Mouse (Mus musculus): ENCODE data around the gene Mrpl47. TPM values are rescaled to one million over a fixed set of nuclear protein-coding genes. Genes with fewer than 3 reads are reported as not detected.
"Not testable (repeated sequence)": the region's sequence is repeated elsewhere in the genome, so short reads cannot be mapped to it uniquely, and the experiment has no call there.

Gene Mrpl47
- total and polyA plus RNA-seq, 2 experiments from 2014 or later = 7.5 to 27.7 TPM

DNA sequence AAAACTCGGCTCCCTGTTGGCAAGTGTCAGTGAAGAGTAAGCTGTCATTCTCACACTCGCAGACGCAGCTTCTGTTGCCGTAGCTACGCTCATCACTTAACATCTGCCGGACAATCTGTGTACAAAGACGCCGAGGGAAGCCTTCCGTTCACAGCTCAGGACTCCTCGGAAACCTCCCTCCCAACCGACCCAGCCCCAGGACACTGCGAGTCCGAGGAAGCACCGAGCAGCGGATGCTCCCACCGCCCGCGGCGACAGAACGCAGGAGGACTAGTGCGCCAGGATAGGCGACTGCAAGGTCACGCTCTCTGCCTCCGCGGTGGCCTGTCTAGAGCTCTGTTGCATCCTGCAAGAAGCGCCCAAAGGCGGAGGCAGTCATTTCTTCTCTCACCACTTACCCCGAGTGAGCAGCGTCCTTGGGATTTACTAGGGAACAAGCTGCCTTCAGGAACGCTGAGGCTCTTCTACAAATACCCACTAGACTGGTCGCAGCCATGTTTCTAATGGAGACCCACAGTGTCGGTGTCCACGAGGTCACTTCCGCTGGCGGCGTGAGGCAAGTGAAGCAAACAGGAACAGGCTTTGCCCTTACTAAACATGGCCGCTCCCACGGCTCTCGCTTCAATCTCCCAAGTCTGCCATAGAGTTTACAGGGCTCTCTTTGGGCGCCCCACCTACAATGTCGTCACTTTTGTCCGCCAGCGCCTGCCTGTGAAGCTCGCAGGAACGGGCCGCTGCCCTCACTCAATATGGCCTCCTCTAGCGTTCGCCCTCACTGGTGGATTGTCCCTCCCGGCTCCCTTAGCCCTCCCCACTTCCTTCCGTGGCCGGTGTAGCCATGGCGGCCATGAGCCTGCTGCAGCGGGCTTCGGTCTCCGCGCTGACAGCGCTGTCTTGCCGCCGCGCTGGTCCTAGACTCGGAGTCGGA, 897 bp downstream of the Mrpl47 start, which contains the start of gene Ndufb5:
Gene Ndufb5 (plus strand): TSS at position 747 of the 928 bp plus-strand sequence.
- Histone ChIP-seq H3K4me3 (ENCODE audit: low read length) (peak within 1 kb of the TSS; percentile 93), H3K27ac (peak within 1 kb of the TSS; percentile 93), H3K4me2 (ENCODE audit: low read depth, low read length) (peak within 1 kb of the TSS; percentile 91), H3K27me3 (ENCODE audit: insufficient read depth, low read length) (no peaks in the 10 kb centered on the region), H3K36me3 (ENCODE audit: insufficient read depth, low read length) (peaks cover 17% of the 10 kb centered on the region), H3K9me3 (ENCODE audit: low read length) (no peaks in the 10 kb centered on the region), H3K4me1 (ENCODE audit: insufficient read depth, low read length) (peaks cover 16% of the 10 kb centered on the region), H3K9ac (replicated peaks; ENCODE audit: low read length) (peak within 1 kb of the TSS; percentile 85)
- under 1% methylated on average over 62 of the region's 62 CpGs for WGBS
- no peak for TF ChIP-seq CTCF (IDR thresholded peaks at IDR 0.05; ENCODE audit: low read depth)
- DNase-seq (ENCODE audit: low spot score) (peak; percentile 99), ATAC-seq (peak; percentile 99)

DNA sequence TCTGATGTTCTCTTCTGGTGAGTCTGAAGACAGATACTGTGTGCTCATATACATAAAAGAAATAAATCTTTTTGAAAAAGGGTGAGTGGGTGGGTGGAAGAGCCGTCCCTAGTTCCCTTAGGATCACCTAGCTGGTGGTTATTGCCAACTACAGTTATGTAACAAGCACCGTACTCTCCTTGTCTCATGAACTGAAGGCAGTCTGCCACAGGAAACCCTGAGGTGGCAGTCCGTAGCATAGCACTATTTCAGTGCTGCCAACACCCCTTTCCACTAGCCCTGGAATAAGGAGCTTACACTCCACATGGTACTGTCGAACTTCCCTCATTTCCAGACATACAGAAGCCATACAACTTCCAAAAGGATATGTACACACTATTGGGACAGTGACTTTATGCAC, 9.5 kb downstream of the Mrpl47 start:
- H3K27ac ChIP-seq = no peak overlapping the region
- 88% methylated on average over 4 of the region's 4 CpGs for WGBS
- H3K4me3 ChIP-seq (ENCODE audit: low read length) = no peak overlapping the region
- H3K4me1 ChIP-seq (ENCODE audit: insufficient read depth, low read length) = no peaks in the 10 kb centered on the region
- no peaks in the 10 kb centered on the region for H3K27me3 ChIP-seq (ENCODE audit: insufficient read depth, low read length)
- no peak for DNase-seq (ENCODE audit: low spot score)
- no peak for TF ChIP-seq CTCF (IDR thresholded peaks at IDR 0.05; ENCODE audit: low read depth)
- peaks cover 72% of the 10 kb centered on the region for H3K36me3 ChIP-seq (ENCODE audit: insufficient read depth, low read length)
- no peak overlapping the region for H3K4me2 ChIP-seq (ENCODE audit: low read depth, low read length)
- no peak for ATAC-seq
- H3K9ac ChIP-seq (replicated peaks; ENCODE audit: low read length) = no peak overlapping the region
- no peaks in the 10 kb centered on the region for H3K9me3 ChIP-seq (ENCODE audit: low read length)

DNA sequence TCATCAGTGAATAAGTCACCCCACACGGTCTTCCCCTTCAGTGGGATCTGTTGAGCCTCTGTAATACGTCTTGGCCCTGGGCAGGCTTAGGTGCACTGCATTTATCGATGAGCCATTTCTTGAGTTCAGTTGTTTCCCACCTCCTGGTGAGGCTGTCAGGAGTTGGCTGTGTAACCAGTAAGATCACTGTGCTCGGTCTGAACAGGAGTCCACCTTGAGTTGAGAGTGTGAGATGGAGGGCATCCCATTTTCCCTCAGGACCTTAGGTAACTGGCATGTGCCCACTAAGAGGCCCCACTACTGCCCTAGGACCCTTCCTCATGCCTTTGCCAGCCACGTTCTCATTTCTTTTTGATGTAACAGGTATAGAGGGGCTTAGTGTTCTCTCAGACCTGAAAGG, 11.5 kb downstream of the Mrpl47 start:
- Histone ChIP-seq H3K9me3 (ENCODE audit: low read length) (no peaks in the 10 kb centered on the region), H3K27ac (no peak overlapping the region), H3K9ac (replicated peaks; ENCODE audit: low read length) (no peak overlapping the region), H3K4me3 (ENCODE audit: low read length) (no peak overlapping the region), H3K36me3 (ENCODE audit: insufficient read depth, low read length) (peaks cover 68% of the 10 kb centered on the region), H3K27me3 (ENCODE audit: insufficient read depth, low read length) (no peaks in the 10 kb centered on the region), H3K4me1 (ENCODE audit: insufficient read depth, low read length) (no peaks in the 10 kb centered on the region), H3K4me2 (ENCODE audit: low read depth, low read length) (no peak overlapping the region)
- TF ChIP-seq CTCF (IDR thresholded peaks at IDR 0.05; ENCODE audit: low read depth) = no peak
- 89% methylated on average over 5 of the region's 5 CpGs for WGBS
- ATAC-seq (no peak), DNase-seq (ENCODE audit: low spot score) (no peak)

GRCm38 (mm10) chr3:32724191-32724590, 13.2 kb downstream of the Mrpl47 start:
- no peak for TF ChIP-seq CTCF (IDR thresholded peaks at IDR 0.05; ENCODE audit: low read depth)
- no peak overlapping the region for H3K4me3 ChIP-seq (ENCODE audit: low read length)
- H3K9ac ChIP-seq (replicated peaks; ENCODE audit: low read length) = no peak overlapping the region
- H3K4me1 ChIP-seq (ENCODE audit: insufficient read depth, low read length) = no peaks in the 10 kb centered on the region
- DNase-seq (ENCODE audit: low spot score) = no peak
- H3K27me3 ChIP-seq (ENCODE audit: insufficient read depth, low read length) = no peaks in the 10 kb centered on the region
- H3K27ac ChIP-seq = no peak overlapping the region
- peaks cover 66% of the 10 kb centered on the region for H3K36me3 ChIP-seq (ENCODE audit: insufficient read depth, low read length)
- WGBS = 94% methylated on average over 7 of the region's 7 CpGs
- H3K4me2 ChIP-seq (ENCODE audit: low read depth, low read length) = no peak overlapping the region
- no peak for ATAC-seq
- H3K9me3 ChIP-seq (ENCODE audit: low read length) = no peaks in the 10 kb centered on the region

DNA sequence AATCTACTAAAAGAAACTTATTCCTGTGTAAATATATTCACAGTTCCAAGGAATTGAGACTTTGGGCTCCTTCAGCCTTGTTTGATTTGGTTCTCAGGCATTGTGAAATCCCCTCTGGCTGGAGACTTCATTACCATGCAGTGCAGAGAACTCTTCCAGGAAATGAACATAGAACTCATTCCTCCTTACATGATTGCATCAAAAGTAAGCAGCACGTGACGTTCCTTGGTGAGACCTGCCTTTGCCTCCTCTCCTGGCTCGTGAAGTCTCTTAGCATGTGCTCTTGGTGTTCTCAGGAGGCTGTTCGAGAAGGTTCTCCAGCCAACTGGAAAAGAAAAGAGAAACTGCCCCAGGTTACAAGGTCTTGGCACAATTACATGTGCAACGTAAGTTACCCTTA, 19.1 kb downstream of the Mrpl47 start:
- no peak for DNase-seq (ENCODE audit: low spot score)
- no peaks in the 10 kb centered on the region for H3K27me3 ChIP-seq (ENCODE audit: insufficient read depth, low read length)
- no peak overlapping the region for H3K4me3 ChIP-seq (ENCODE audit: low read length)
- no peaks in the 10 kb centered on the region for H3K4me1 ChIP-seq (ENCODE audit: insufficient read depth, low read length)
- peaks cover 56% of the 10 kb centered on the region for H3K36me3 ChIP-seq (ENCODE audit: insufficient read depth, low read length)
- no peak for ATAC-seq
- no peak for TF ChIP-seq CTCF (IDR thresholded peaks at IDR 0.05; ENCODE audit: low read depth)
- no peaks in the 10 kb centered on the region for H3K9me3 ChIP-seq (ENCODE audit: low read length)
- H3K27ac ChIP-seq = no peak overlapping the region
- 92% methylated on average over 5 of the region's 5 CpGs for WGBS
- H3K9ac ChIP-seq (replicated peaks; ENCODE audit: low read length) = no peak overlapping the region
- no peak overlapping the region for H3K4me2 ChIP-seq (ENCODE audit: low read depth, low read length)

GRCm38 (mm10) chr3:32717403-32717802, 20.0 kb downstream of the Mrpl47 start:
- not testable (repeated sequence) for H3K4me1 ChIP-seq (ENCODE audit: insufficient read depth, low read length); H3K4me3 ChIP-seq (ENCODE audit: low read length); H3K9me3 ChIP-seq (ENCODE audit: low read length); H3K4me2 ChIP-seq (ENCODE audit: low read depth, low read length); ATAC-seq; H3K27me3 ChIP-seq (ENCODE audit: insufficient read depth, low read length); DNase-seq (ENCODE audit: low spot score); H3K9ac ChIP-seq (replicated peaks; ENCODE audit: low read length); H3K27ac ChIP-seq
- WGBS = 97% methylated on average over 6 of the region's 6 CpGs
- H3K36me3 ChIP-seq (ENCODE audit: insufficient read depth, low read length) = peaks cover 58% of the 10 kb centered on the region

- no peaks in the 10 kb centered on the region for H3K4me1 ChIP-seq (ENCODE audit: insufficient read depth, low read length)
- no peak overlapping the region for H3K4me2 ChIP-seq (ENCODE audit: low read depth, low read length)
- peaks cover 36% of the 10 kb centered on the region for H3K36me3 ChIP-seq (ENCODE audit: insufficient read depth, low read length)
- ATAC-seq (no peak), DNase-seq (ENCODE audit: low spot score) (no peak)
- H3K9me3 ChIP-seq (ENCODE audit: low read length) = no peaks in the 10 kb centered on the region
- H3K4me3 ChIP-seq (ENCODE audit: low read length) = no peak overlapping the region
- H3K27ac ChIP-seq = no peak overlapping the region
- H3K27me3 ChIP-seq (ENCODE audit: insufficient read depth, low read length) = no peaks in the 10 kb centered on the region
- no peak overlapping the region for H3K9ac ChIP-seq (replicated peaks; ENCODE audit: low read length)
- WGBS = 93% methylated on average over 3 of the region's 3 CpGs
- TF ChIP-seq CTCF (IDR thresholded peaks at IDR 0.05; ENCODE audit: low read depth) = no peak
Observed at GRCm38 (mm10) chr3:32713711-32714110, 23.7 kb downstream of the Mrpl47 start.

Measured in hindbrain, postnatal 0 days (tissue).